In genomic region chr15:81802001-81802890, GRCm38 (mm10) we compare ENCODE assay signal across 8 mouse cellular contexts. TPM values are rescaled to one million over a fixed set of nuclear protein-coding genes. Genes with fewer than 3 reads are reported as not detected.
DNase-seq lines count a peak whose midpoint lies in the region; ATAC-seq and TF ChIP-seq lines count a peak whose summit lies in the region.

Gene Tef, plus strand, starts transcription at chr15:81802421.

- TF ChIP-seq RAD21 in MEL (IDR thresholded peaks at IDR 0.05; ENCODE audit: low read depth, low read length): no peak

- TF ChIP-seq EP300 in MEL (IDR thresholded peaks at IDR 0.05; ENCODE audit: low read depth in 1 of 2, low read length in 2 of 2): peak in 1 of 2 experiments; percentile 62; a peak in 2 of 4 replicates

- peaks cover 6 to 21% of the 10 kb centered on the region in 2 experiments for H3K4me1 ChIP-seq in MEL (ENCODE audit: control insufficient read depth in 1 of 2, insufficient read depth in 2 of 2, low read length in 2 of 2)
- peaks cover 36% of the 10 kb centered on the region for H3K4me1 ChIP-seq in cerebellum, adult 2 months (ENCODE audit: control insufficient read depth, insufficient read depth, low read length)
- peaks cover 12% of the 10 kb centered on the region for H3K4me1 ChIP-seq in forebrain, postnatal 0 days (ENCODE audit: insufficient read depth)
- peaks cover 52% of the 10 kb centered on the region for H3K4me1 ChIP-seq in lung, embryonic 15.5 days

- peak; percentile 29 to 63; a peak in 1 of 4 replicates for TF ChIP-seq POLR2A in MEL (IDR thresholded peaks at IDR 0.05; ENCODE audit: control insufficient read depth in 1 of 2, insufficient read depth in 1 of 2, low read depth in 1 of 2, low read length in 2 of 2, poor library complexity in 1 of 2)
- TF ChIP-seq POLR2A in cerebellum, adult 2 months (IDR thresholded peaks at IDR 0.05; ENCODE audit: borderline replicate concordance, insufficient read depth, low read length): peak; percentile 39; the same call in 1 of the 2 replicates

- 8% methylated on average over 19 of the region's 19 CpGs for WGBS in cerebellum, adult 2 months
- 21% methylated on average over 19 of the region's 19 CpGs for WGBS in forebrain, postnatal 0 days
- 13% methylated on average over 19 of the region's 19 CpGs for WGBS in lung, embryonic 15.5 days

- peak; percentile 97 for ATAC-seq in forebrain, postnatal 0 days
- ATAC-seq in lung, embryonic 15.5 days (ENCODE audit: borderline replicate concordance, extremely low read depth, low FRiP score, low TSS enrichment): peak; percentile 98

- H3K4me2 ChIP-seq in forebrain, postnatal 0 days (ENCODE audit: low read depth): peak within 1 kb of the TSS; percentile 71
- H3K4me2 ChIP-seq in lung, embryonic 15.5 days: peak within 1 kb of the TSS; percentile 67

- 0 out of 6 replicates have a peak, but pooled peaks of 1 of the 3 experiments have one; percentile 10 for TF ChIP-seq CTCF in MEL (IDR thresholded peaks at IDR 0.05 in 2 of 3, conservative IDR thresholded peaks at IDR 0.05 in 1 of 3; ENCODE audit: control insufficient read depth in 1 of 3, insufficient read depth in 1 of 3, low read depth in 2 of 3, low read length in 3 of 3, poor library complexity in 1 of 3, severe bottlenecking in 1 of 3)
- TF ChIP-seq CTCF in cerebellum, adult 2 months (IDR thresholded peaks at IDR 0.05; ENCODE audit: borderline replicate concordance, insufficient read depth, low read depth, low read length): no peak
- TF ChIP-seq CTCF in forebrain, postnatal 0 days (IDR thresholded peaks at IDR 0.05; ENCODE audit: low read depth): peak; percentile 51; the same call in 1 of the 2 replicates

- H3K9me3 ChIP-seq in MEL (replicated peaks; ENCODE audit: insufficient read depth, low read length): no peaks in the 10 kb centered on the region
- no peaks in the 10 kb centered on the region for H3K9me3 ChIP-seq in forebrain, postnatal 0 days (ENCODE audit: low read length)
- no peaks in the 10 kb centered on the region for H3K9me3 ChIP-seq in lung, embryonic 15.5 days

- H3K36me3 ChIP-seq in MEL (ENCODE audit: control insufficient read depth in 1 of 2, insufficient read depth in 2 of 2, low read length in 2 of 2): peaks cover 0 to 14% of the 10 kb centered on the region in 2 experiments; a peak in 2 of 4 replicates
- no peaks in the 10 kb centered on the region for H3K36me3 ChIP-seq in forebrain, postnatal 0 days (ENCODE audit: insufficient read depth)
- H3K36me3 ChIP-seq in lung, embryonic 15.5 days: no peaks in the 10 kb centered on the region

- peak within 1 kb of the TSS; percentile 62 to 83 for H3K4me3 ChIP-seq in MEL (ENCODE audit: control insufficient read depth in 1 of 2, insufficient read depth in 1 of 2, low read depth in 2 of 2, low read length in 2 of 2)
- H3K4me3 ChIP-seq in cerebellum, adult 2 months (replicated peaks; ENCODE audit: insufficient read depth, low read depth, low read length): peak within 1 kb of the TSS; percentile 78
- H3K4me3 ChIP-seq in forebrain, postnatal 0 days (ENCODE audit: low read depth, low read length): peak within 1 kb of the TSS; percentile 34
- H3K4me3 ChIP-seq in lung, embryonic 15.5 days: peak within 1 kb of the TSS; percentile 42

- no peaks in the 10 kb centered on the region; the same call in 1 of the 2 replicates for H3K79me2 ChIP-seq in MEL (ENCODE audit: control insufficient read depth, insufficient read depth, low read length, poor library complexity)

- DNase-seq in MEL (ENCODE audit: low read depth, low spot score): peak; percentile 99
- peak; percentile 99 to 100 for DNase-seq in cerebellum, adult 2 months
- DNase-seq in forebrain, postnatal 0 days: peak; percentile 97
- peak; percentile 100 for DNase-seq in heart, postnatal 4 days
- DNase-seq in layer of hippocampus, adult 8-10 months (ENCODE audit: low spot score in 2 of 2): peak; percentile 99
- DNase-seq in ovary, adult 18-20 months (ENCODE audit: low spot score): peak; percentile 100
- DNase-seq in thymus, postnatal 0 days (ENCODE audit: low spot score): peak; percentile 61

- peak within 1 kb of the TSS; percentile 75 for H3K9ac ChIP-seq in MEL (ENCODE audit: control insufficient read depth, low read depth, low read length, poor library complexity, severe bottlenecking)
- H3K9ac ChIP-seq in forebrain, postnatal 0 days: peak within 1 kb of the TSS; percentile 47; the same call in 1 of the 2 replicates
- peak within 1 kb of the TSS; percentile 32 for H3K9ac ChIP-seq in lung, embryonic 15.5 days

- no peaks in the 10 kb centered on the region for H3K27me3 ChIP-seq in MEL (ENCODE audit: control insufficient read depth in 1 of 2, insufficient read depth in 2 of 2, low read length in 2 of 2)
- H3K27me3 ChIP-seq in cerebellum, adult 2 months (ENCODE audit: control insufficient read depth, insufficient read depth, low read length): no peaks in the 10 kb centered on the region
- H3K27me3 ChIP-seq in forebrain, postnatal 0 days (ENCODE audit: insufficient read depth, low read length): no peaks in the 10 kb centered on the region
- H3K27me3 ChIP-seq in lung, embryonic 15.5 days: no peaks in the 10 kb centered on the region

- H3K27ac ChIP-seq in MEL (ENCODE audit: control insufficient read depth, low read depth, low read length): peak within 1 kb of the TSS; percentile 85
- H3K27ac ChIP-seq in cerebellum, adult 2 months (ENCODE audit: insufficient read depth, low read length): peak within 1 kb of the TSS; percentile 95
- H3K27ac ChIP-seq in forebrain, postnatal 0 days (ENCODE audit: low read depth, low read length): peak within 1 kb of the TSS; percentile 66
- peak within 1 kb of the TSS; percentile 91 for H3K27ac ChIP-seq in lung, embryonic 15.5 days

TF ChIP-seq in MEL, 35 proteins besides CTCF, POLR2A, EP300 and RAD21 (continues in another document):
- TF ChIP-seq ZC3H11A (IDR thresholded peaks at IDR 0.05; ENCODE audit: low read depth, low read length) (no peak), POLR2AphosphoS2 (IDR thresholded peaks at IDR 0.05; ENCODE audit: low read length) (peak; percentile 64; the same call in 1 of the 2 replicates), ZNF384 (IDR thresholded peaks at IDR 0.05; ENCODE audit: low read depth, low read length) (no peak), MAX (IDR thresholded peaks at IDR 0.05; ENCODE audit: low read length) (peak; percentile 98), RCOR1 (IDR thresholded peaks at IDR 0.05; ENCODE audit: low read depth, low read length) (no peak), MAZ (IDR thresholded peaks at IDR 0.05; ENCODE audit: low read depth, low read length) (peak; percentile 79; the same call in 1 of the 2 replicates), SIN3A (IDR thresholded peaks at IDR 0.05; ENCODE audit: low read length) (peak; percentile 96), ELF1 (IDR thresholded peaks at IDR 0.05; ENCODE audit: low read depth, low read length) (peak; percentile 50; the same call in 1 of the 2 replicates), ETS1 (IDR thresholded peaks at IDR 0.05; ENCODE audit: low read depth, low read length) (peak; percentile 95), HCFC1 (IDR thresholded peaks at IDR 0.05; ENCODE audit: low read depth, low read length) (peak; percentile 73), POLR2AphosphoS5 (IDR thresholded peaks at IDR 0.05; ENCODE audit: borderline replicate concordance, low read depth, low read length) (no peak), MYB (IDR thresholded peaks at IDR 0.05; ENCODE audit: low read depth, low read length) (0 out of 2 replicates have a peak, but pooled peaks have one; percentile 13), TAL1 (IDR thresholded peaks at IDR 0.05; ENCODE audit: low read length) (peak; percentile 25; the same call in 1 of the 2 replicates), BHLHE40 (IDR thresholded peaks at IDR 0.05; ENCODE audit: borderline replicate concordance, low read depth, low read length) (peak; percentile 85), MAFK (IDR thresholded peaks at IDR 0.05; ENCODE audit: borderline replicate concordance, low read depth, low read length) (no peak; the same call in 1 of the 2 replicates), NRF1 (IDR thresholded peaks at IDR 0.05; ENCODE audit: insufficient read depth, low read depth, low read length, poor library complexity, severe bottlenecking) (no peak), UBTF (IDR thresholded peaks at IDR 0.05; ENCODE audit: borderline replicate concordance, insufficient read depth, low read depth, low read length) (no peak), MEF2A (IDR thresholded peaks at IDR 0.05; ENCODE audit: extremely low read depth, insufficient replicate concordance, low read depth, low read length, poor library complexity, severe bottlenecking) (peak; percentile 55; the same call in 1 of the 2 replicates), MYC (IDR thresholded peaks at IDR 0.05; ENCODE audit: low read depth, low read length) (peak; percentile 96), USF2 (IDR thresholded peaks at IDR 0.05; ENCODE audit: borderline replicate concordance in 1 of 2, insufficient read depth in 1 of 2, low read depth in 1 of 2, low read length in 2 of 2) (peak; percentile 91 to 97), NELFE (IDR thresholded peaks at IDR 0.05; ENCODE audit: low read depth, low read length) (peak; percentile 54), GATA1 (IDR thresholded peaks at IDR 0.05; ENCODE audit: low read depth, low read length) (peak; percentile 75), CHD1 (IDR thresholded peaks at IDR 0.05; ENCODE audit: low read depth, low read length) (no peak), ZKSCAN1 (IDR thresholded peaks at IDR 0.05; ENCODE audit: low read depth, low read length) (no peak), KAT2A (conservative IDR thresholded peaks at IDR 0.05; ENCODE audit: low read depth, low read length) (0 out of 2 replicates have a peak, but pooled peaks have one; percentile 26), SMC3 (IDR thresholded peaks at IDR 0.05; ENCODE audit: low read depth, low read length) (no peak), E2F4 (IDR thresholded peaks at IDR 0.05; ENCODE audit: borderline replicate concordance, low read depth, low read length) (no peak), TBP (IDR thresholded peaks at IDR 0.05; ENCODE audit: low read depth, low read length) (no peak)

RNA-seq across cellular contexts. Expression of gene Tef, which starts in this region (rescaled TPM):
- 11.6 and 12.3 TPM in 2 replicates for total RNA-seq in MEL (2012; rRNA removed)
- 10 to 100 TPM in 1 of 2 experiments, not detected in 1; 21.7 TPM for polyA plus RNA-seq in MEL (2012; ENCODE audit: insufficient read depth in 1 of 2, insufficient read length in 2 of 2, low read depth in 1 of 2, low replicate concordance in 2 of 2, missing spikeins in 1 of 2)
- polyA plus RNA-seq in cerebellum, adult 2 months (2012; rRNA removed): 279 and 288 TPM in 2 replicates
- 60.2 and 71.8 TPM in 2 replicates for total RNA-seq in forebrain, postnatal 0 days (2014; rRNA removed)
- 21.9 and 27.8 TPM in 2 replicates for polyA plus RNA-seq in forebrain, postnatal 0 days (2015; fragmentation: Nextera tagmentation; extraction: Ambion mirVana)
- total RNA-seq in heart, postnatal 4 days (2021): 10 to 100 TPM; 38.5 to 40.5 TPM
- 100 to 1,000 TPM; 227 to 350 (median 284) TPM for total RNA-seq in layer of hippocampus, adult 8-10 months (2022)
- 27.4 and 31.4 TPM in 2 replicates for polyA plus RNA-seq in lung, embryonic 15.5 days (2015; fragmentation: Nextera tagmentation; extraction: Ambion mirVana)
- 12.3 and 14.8 TPM in 2 replicates for polyA plus RNA-seq in thymus, postnatal 0 days (2015; fragmentation: Nextera tagmentation; extraction: Ambion mirVana)

Comparison
In these comparisons a context has a peak if more than half of its experiments do, and no peak if none do; other contexts are left out.
1. Peak in every context shown above with its lines: DNase-seq, ATAC-seq, H3K4me3 ChIP-seq and H3K27ac ChIP-seq.